Mouse (Mus musculus): ENCODE results near the gene Col6a3.

The Col6a3 gene

DNA sequence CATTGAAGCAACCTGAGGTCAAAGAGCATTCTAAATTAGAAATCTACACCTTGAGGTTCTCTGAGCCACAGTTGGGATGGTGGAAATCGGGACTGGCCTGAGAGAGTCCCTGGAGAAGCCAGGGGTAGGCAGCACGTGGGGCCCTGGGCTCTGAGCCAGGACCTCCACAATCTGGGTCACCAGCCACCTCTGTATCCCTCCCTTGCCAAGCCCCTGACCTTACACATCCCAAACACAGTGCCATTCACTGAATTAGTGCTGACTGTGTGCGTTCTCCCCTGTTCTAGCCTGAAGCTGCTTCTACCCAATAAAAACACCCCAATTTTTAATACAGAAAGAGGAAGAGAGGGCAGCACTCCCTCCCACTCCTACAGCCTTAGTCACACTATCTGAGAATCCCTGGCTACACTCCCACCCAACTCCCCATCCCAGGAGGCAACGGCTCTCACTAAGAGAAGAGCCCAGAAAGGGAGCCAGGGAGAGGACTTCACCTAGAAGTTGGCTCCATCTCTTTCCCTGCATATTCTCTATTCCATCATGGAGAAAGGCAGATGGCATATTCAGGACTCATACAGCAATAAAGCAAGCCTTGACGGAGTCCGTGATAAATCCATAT, 46.4 kb downstream of the Col6a3 start:
- no peak for DNase-seq (ENCODE audit: low read depth, low spot score)

DNA sequence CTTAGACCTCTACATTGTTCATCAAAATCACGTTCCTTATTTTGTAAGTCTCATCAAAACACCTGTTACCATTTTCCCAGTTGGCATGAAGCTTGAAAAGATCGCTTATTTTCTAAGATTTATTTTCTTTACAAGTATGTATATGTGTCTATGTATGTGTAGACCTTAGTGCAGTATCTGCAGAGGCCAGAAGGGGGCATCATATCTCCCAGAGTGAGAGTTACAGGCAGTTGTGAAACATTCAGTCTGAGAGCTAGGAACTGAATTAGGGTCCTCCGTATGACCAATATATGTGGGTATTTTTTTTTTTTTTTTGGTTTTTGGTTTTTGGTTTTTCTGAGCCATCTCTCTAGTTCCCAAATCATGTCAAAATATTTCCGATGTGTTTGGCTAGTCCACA, 50.4 kb downstream of the Col6a3 start:
- DNase-seq (ENCODE audit: low read depth, low spot score): no peak

- no peak for DNase-seq (ENCODE audit: low read depth, low spot score)
Observed at GRCm38 (mm10) chr1:90790925-90791324, 52.8 kb downstream of the Col6a3 start.

GRCm38 (mm10) chr1:90789506-90789905, 54.3 kb downstream of the Col6a3 start:
- DNase-seq (ENCODE audit: low read depth, low spot score): no peak

DNA sequence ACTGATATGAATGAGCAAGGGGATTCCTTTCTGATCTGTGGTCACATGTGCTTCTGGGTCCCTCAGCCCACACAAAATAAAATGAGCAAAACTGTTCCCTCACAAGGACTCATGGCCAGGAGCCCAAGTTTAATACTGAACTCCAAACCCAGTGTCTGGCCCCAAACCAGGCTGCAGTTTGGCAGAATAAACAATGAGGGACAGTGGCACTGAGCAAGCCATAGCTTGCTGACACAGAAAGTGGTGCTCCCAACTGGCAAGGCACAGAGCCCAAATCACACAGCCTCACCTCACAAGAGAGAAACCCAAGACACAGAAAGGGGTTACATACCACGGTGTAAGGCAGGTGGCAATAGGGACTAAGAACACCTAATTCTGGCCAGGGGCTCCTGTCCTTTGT, 63.3 kb downstream of the Col6a3 start:
- DNase-seq (ENCODE audit: low read depth, low spot score): no peak

DNA sequence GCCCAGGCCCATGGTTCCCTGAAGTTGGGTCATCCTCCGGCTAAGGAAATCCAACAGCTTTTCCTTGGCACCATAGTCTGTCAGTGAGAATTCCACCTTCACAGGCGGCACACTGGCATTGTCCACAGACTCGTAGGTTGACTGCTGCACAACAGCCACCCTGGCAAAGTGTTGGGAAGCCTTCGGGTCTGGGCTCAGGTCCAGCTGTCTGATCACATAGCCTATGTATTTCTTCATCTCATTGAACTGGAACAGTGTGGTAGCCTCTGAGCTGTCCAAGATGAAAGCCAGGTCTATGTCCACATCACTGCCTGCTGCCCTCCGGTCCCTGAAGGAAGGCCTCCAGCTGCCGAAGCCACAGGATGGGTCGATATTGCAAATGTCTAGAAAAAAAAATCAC, 64.7 kb downstream of the Col6a3 start:
- no peak for DNase-seq (ENCODE audit: low read depth, low spot score)

DNA sequence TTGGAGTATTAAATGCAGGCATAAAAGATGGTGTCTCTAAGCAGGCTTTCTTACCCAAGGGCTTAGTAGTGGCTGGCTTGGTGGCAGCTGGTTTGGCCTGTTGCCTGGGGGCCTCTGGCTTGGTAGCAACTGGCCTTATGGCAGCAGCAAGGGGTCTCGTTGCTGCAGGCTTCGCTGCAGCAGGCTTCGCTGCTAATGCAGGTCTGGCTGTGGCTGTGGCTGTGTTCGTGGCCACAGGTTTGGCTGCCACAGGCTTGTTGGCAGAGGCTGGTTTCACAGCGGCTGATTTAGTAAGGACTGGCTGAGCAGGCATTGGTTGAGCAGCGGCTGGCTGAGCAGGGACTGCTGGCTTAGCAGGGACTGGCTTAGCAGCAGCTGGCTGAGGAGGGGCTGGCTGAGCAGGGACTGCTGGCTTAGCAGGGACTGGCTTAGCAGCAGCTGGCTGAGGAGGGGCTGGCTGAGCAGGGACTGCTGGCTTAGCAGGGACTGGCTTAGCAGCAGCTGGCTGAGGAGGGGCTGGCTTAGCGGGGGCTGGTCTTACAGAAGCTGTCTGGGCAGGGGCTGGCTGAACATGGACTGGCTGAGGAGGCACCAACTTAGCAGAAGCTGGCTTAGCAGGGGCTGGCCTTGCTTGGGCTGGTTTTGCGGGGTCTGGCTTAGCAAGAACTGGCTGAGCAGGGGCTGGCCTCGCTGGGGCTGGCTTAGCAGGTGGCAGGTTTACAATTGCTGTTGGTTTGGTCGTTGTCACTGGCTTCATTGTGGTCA, 68.1 kb downstream of the Col6a3 start:
- peak; percentile 19 for DNase-seq (ENCODE audit: low read depth, low spot score)

DNA sequence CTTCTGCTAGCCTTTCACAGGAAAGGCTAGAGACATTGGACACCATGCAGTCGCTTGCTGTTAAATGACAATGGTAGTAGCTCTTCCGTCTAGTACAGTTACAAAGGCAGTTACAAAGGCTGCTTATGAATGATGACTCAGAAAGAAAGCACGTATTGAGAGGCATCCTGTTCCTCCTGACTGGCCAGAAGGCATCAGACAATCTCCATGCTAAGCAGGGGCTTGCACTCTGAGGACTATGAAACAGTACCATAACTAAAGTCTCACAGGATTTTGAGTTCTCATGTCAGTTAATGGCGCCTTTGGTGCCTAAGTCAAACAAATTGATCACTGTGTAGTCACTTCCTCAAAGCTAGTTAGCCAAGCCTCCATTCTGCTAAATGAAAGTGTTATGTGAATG, 72.6 kb downstream of the Col6a3 start:
- no peak for DNase-seq (ENCODE audit: low read depth, low spot score)

DNA sequence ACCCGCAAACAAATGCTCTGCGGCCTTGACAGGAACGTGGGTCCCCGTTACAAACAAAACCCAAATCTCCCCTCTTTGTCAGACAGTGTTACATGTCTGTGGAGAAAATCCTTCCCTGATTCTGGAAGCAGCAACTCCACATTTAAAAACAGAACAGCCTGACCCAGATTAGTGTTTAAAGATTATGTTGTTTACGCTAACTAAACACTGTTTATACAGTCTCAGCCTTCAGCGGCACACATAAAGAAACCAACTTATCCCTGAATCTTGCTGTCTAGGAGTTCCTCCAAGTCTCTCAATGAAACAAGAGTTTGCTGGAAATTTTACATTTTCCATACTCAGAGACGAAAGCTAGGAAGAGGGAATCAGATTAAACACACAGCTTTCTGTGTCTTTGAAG, 73.7 kb downstream of the Col6a3 start:
- no peak for DNase-seq (ENCODE audit: low read depth, low spot score)

DNA sequence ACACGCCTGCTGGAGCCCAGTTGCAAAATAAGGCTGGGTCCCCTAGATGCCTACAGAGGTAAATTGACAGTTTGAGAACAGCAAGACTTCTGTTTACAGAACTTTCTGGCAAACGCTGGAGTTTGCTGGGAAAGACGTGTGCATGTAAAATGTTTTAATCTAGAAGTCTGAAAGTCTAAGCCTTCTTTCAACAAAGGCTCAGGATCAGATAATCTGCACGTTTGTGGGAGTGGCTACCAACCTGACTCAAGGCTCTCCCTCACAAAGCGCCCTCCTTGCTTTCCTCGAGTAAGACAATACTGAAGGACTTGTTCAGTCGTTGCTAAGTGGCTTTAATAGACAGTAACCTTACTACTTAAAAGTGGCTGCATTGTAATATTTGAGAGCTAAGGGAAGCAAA, 74.5 kb downstream of the Col6a3 start:
- no peak for DNase-seq (ENCODE audit: low read depth, low spot score)

DNA sequence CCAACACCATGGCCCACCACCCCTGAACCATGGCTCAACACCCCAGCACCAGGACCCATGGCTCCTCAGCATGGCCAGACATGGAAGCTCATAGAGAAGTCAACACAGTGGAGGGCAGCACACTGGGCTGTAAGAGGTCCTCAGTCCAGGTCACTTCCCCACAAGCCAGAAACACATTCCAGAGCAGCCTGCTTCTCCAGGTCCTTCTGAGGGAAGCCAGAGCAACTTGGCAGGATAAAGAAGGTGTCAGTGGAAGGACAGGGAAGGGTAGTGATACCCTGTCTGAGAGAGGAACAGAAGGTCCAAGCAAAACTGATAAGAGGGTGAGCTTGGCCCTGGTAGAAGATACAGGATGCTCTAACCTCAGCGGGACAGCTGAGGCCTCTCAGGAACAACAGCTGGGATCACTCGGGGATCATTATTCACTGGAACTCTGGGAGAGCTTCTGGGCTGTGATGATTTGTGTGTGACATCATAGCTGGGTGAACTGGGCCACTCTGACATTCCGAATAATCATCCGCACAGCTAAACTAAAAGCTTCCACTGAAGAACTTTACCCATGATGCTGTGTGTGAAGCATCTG, 85.6 kb downstream of the Col6a3 start:
- no peak for DNase-seq (ENCODE audit: low read depth, low spot score)

DNA sequence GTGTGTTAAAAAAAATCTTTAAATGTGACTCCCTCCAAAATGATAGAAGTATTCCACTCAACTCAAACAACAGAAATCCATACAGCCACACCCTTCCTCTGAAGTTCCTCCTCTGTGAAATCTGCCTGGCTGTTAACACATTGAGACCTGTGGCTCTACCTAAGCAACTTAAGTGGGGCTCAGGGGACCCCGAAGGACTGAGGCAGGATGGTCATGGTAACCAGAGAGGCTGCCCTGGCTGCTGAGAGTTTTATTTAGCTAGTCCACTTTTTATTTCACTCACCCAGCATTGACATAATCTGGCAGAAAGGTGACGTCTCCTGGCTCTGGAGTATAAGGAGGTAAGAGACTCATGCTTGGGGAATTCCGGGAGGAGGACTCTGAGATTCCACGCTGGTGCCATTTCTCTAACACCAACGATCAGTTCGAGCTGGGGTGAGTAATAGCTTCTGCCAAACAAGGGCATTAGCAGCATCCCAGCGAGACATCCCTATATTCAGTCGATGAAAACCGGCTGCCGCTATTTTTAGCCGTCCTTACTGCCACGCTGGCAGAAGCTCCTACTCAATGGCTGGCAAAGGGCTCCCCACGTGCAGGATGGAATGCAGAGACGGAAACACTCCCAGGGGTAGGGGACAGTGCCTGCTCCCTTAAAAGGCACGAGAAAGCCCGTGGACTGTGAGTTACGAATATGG, 89.8 kb downstream of the Col6a3 start:
- DNase-seq (ENCODE audit: low read depth, low spot score): no peak

GRCm38 (mm10) chr1:90751221-90751620, 92.5 kb downstream of the Col6a3 start:
- DNase-seq (ENCODE audit: low read depth, low spot score): no peak

DNA sequence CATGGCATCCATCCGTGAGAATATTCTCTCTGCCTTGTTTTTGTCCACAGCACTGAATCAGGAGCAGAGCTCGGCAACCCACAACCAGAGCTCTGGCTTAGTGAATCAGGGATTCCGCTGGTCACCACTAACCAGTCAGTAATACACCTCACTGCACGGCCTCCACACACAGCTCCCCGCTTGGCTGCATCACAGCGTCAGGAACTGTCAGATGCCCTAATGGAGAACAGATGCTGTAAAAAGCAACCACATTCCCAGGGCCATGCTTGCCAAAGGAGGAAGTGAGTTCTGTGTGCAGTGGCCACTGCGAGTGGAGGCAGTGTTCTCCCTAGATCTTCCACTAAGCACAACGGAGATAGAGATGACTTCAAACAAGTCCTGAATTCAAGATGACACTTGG, 93.6 kb downstream of the Col6a3 start:
- DNase-seq (ENCODE audit: low read depth, low spot score): no peak

GRCm38 (mm10) chr1:90748544-90748943, 95.2 kb downstream of the Col6a3 start:
- no peak for DNase-seq (ENCODE audit: low read depth, low spot score)

DNA sequence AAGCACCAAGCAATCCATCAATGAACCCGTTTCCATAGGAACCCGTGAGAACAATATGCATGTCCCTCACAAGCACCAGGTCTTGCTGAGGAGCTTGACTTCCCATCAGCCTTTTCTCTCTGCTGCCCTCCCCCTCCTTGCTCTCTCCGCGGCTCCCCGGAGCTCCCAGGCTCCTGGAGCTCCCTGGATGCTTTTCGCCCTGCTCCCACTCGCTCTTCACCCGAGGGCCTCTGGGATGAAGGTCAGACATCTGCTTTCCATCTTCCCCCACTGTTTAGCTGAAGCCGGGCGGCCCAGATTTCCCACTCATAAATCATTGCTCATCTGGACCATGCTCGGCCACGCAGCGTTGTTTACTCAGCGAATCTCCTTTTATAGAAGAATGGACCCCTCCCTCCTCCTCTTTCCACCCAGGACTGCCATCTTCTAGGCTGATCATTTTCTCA, 99.8 kb downstream of the Col6a3 start:
- peak; percentile 28 for DNase-seq (ENCODE audit: low read depth, low spot score)

DNA sequence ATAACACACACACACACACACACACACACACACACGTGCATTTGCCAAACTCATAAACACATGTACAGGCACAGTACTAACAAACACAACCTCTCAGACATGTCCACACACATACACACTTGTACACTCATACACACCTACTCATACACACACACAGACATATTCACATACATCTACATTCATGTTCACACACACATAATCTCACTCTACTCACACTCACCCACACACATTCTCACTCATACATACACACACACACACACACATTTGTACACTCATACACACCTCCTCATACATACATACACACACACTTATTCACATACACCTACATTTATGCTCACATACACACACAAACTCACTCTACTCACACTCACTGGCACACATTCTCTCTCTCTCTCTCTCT, 100.3 kb downstream of the Col6a3 start:
- no peak for DNase-seq (ENCODE audit: low read depth, low spot score)

DNA sequence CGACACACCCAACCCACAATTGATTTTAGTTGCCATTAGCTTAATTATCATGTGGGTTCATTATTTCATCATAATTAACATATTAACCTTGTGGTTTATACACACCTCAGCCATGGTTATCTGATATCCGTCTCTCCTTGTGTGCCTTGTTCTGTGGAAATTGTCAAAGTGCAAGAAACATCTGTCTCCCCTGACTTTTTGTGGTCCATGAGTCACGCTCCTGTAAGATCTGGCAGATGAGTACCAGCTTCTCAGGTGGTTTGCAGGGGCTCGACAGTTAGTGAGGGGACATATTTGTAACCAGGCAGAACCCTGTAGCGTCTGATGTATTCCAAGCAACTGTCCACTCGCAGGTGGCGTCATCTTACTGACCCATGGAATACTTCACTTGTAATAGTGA, 101.1 kb downstream of the Col6a3 start:
- no peak for DNase-seq (ENCODE audit: low read depth, low spot score)

GRCm38 (mm10) chr1:90740216-90741170, 103.3 kb downstream of the Col6a3 start:
- DNase-seq (ENCODE audit: low read depth, low spot score): no peak

- DNase-seq (ENCODE audit: low read depth, low spot score): no peak
Observed at GRCm38 (mm10) chr1:90738913-90739312, 104.9 kb downstream of the Col6a3 start.

DNA sequence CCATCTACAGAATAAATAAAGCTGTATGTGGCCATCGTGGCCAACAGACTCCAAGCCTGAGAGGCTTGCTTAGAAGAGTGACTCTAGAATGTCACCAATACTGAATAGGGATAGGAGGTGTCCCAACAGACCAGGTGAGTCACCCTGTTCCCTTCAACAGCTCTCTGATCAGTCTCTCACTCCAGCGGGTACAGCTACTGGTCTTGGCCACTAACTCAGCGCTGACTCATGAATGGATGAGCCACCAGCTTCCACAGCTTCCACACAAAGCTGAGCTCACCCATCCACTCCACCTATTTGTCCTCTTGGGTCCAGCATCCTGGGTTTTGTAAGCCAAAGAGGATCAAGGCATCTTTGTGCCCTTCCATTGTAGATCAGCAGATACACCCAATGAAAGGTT, 114.3 kb downstream of the Col6a3 start:
- DNase-seq (ENCODE audit: low read depth, low spot score): no peak

All from retina, postnatal 7 days (tissue).